In the genomic region with DNA sequence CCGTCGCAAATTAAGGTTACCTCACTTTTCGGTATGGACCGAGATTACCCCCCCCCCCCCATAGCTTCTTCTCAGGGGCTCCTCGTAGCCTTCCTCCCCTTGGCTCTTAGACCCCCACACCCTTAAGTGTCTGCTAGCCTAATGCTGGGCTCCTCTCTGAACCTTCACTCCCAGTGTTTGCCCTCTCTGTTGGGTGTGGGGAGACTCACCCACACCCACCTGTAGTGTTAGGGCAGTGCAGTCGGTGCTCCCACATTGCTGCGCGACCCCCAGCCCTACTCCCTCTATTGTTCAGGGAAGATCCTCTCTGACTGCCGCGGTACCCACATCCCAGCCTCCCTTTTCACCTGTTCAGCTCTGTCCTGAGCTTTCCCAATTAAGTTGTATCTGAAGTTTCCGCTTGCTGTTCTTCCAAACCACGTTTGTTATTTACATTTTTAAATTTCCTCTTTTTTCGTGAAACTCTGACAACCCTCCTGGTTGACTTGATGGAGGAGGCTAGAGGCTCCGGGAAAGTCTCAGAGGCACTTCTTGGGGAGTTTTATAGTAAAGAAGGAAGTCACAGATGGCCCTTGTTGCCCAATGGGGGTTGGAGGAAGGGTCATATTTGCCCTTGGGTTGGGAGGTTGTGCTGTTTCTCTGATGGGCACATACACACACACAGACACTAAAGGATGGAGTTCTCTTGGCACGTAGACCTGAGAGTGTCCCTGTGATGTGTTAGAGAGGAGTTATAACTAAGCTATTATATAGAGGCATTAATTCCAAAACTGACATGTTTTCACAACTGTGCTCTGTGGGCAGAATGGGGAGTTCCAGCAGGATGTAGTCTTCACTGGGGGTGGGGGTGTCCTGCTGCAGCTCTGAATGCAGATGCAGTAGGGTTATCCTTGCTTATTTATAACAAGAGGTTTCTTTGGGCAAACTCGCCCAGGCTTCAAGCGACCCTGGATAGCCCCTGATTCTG, we compare ENCODE assay signal across 8 mouse cellular contexts. TPM values are rescaled to one million over a fixed set of nuclear protein-coding genes. Genes with fewer than 3 reads are reported as not detected.
DNase-seq lines count a peak whose midpoint lies in the region; ATAC-seq lines count a peak whose summit lies in the region.

No protein-coding gene starts in this region.

- peak; percentile 41 for ATAC-seq in forebrain, embryonic 13.5 days
- ATAC-seq in liver, embryonic 12.5 days: no peak
- no peak for ATAC-seq in stomach, embryonic 14.5 days (ENCODE audit: insufficient number of reproducible peaks, insufficient read depth, low FRiP score, low read depth)

- DNase-seq in heart, adult 11 months: peak; percentile 85
- no peak for DNase-seq in heart, postnatal 36 days
- DNase-seq in CD4-positive, CD25-positive, alpha-beta regulatory T cell, adult 2 months (ENCODE audit: low read depth, low spot score): peak; percentile 25
- DNase-seq in left cerebral cortex, postnatal 14 days (ENCODE audit: low spot score in 2 of 2): no peak
- no peak for DNase-seq in layer of hippocampus, adult 18-20 months (ENCODE audit: low spot score in 2 of 2)

- no peak overlapping the region for H3K27ac ChIP-seq in forebrain, embryonic 13.5 days
- H3K27ac ChIP-seq in liver, embryonic 12.5 days: peak overlapping the region; percentile 67; the same call in 1 of the 2 replicates
- no peak overlapping the region; the same call in 1 of the 2 replicates for H3K27ac ChIP-seq in stomach, embryonic 14.5 days (ENCODE audit: low read length)

- peak overlapping the region; percentile 82 for H3K4me3 ChIP-seq in forebrain, embryonic 13.5 days
- H3K4me3 ChIP-seq in liver, embryonic 12.5 days: peak overlapping the region; percentile 83
- peak overlapping the region; percentile 89 for H3K4me3 ChIP-seq in stomach, embryonic 14.5 days (ENCODE audit: low read depth, low read length)

- peak overlapping the region; percentile 87 for H3K9ac ChIP-seq in forebrain, embryonic 13.5 days
- peak overlapping the region; percentile 86 for H3K9ac ChIP-seq in liver, embryonic 12.5 days
- H3K9ac ChIP-seq in stomach, embryonic 14.5 days (replicated peaks; ENCODE audit: low read depth, low read length): peak overlapping the region; percentile 81

- no peaks in the 10 kb centered on the region for H3K36me3 ChIP-seq in forebrain, embryonic 13.5 days (ENCODE audit: poor library complexity, severe bottlenecking)
- no peaks in the 10 kb centered on the region for H3K36me3 ChIP-seq in liver, embryonic 12.5 days
- H3K36me3 ChIP-seq in stomach, embryonic 14.5 days (ENCODE audit: control insufficient read depth, insufficient read depth, low read length): no peaks in the 10 kb centered on the region

- intact Hi-C loops in heart, postnatal 36 days (cut with DNase I): loop anchor here (5.0 kb wide), 2 partner anchors 56 to 109 kb away; no protein-coding TSS in a partner anchor
- intact Hi-C loops in left cerebral cortex, postnatal 14 days (cut with DNase I): loop anchor here (5.0 kb wide), 2 partner anchors 41 to 121 kb away; no protein-coding TSS in a partner anchor

- H3K4me1 ChIP-seq in forebrain, embryonic 13.5 days: peaks cover 18% of the 10 kb centered on the region
- H3K4me1 ChIP-seq in liver, embryonic 12.5 days: peaks cover 61% of the 10 kb centered on the region
- H3K4me1 ChIP-seq in stomach, embryonic 14.5 days (ENCODE audit: control insufficient read depth, insufficient read depth, low read length): peaks cover 27% of the 10 kb centered on the region; the same call in 1 of the 2 replicates

- H3K9me3 ChIP-seq in forebrain, embryonic 13.5 days (replicated peaks): no peaks in the 10 kb centered on the region
- no peaks in the 10 kb centered on the region for H3K9me3 ChIP-seq in liver, embryonic 12.5 days (replicated peaks)
- H3K9me3 ChIP-seq in stomach, embryonic 14.5 days (ENCODE audit: control insufficient read depth, low read depth, low read length): no peaks in the 10 kb centered on the region

- peak overlapping the region; percentile 83 for H3K4me2 ChIP-seq in forebrain, embryonic 13.5 days
- H3K4me2 ChIP-seq in liver, embryonic 12.5 days: peak overlapping the region; percentile 91
- peak overlapping the region; percentile 90 for H3K4me2 ChIP-seq in stomach, embryonic 14.5 days (replicated peaks; ENCODE audit: low read depth, low read length)

- H3K27me3 ChIP-seq in forebrain, embryonic 13.5 days: no peaks in the 10 kb centered on the region
- no peaks in the 10 kb centered on the region for H3K27me3 ChIP-seq in liver, embryonic 12.5 days (replicated peaks)
- H3K27me3 ChIP-seq in stomach, embryonic 14.5 days (ENCODE audit: control insufficient read depth, insufficient read depth, low read length): no peaks in the 10 kb centered on the region

- 20% methylated on average over 17 of the region's 17 CpGs for WGBS in forebrain, embryonic 13.5 days
- WGBS in liver, embryonic 12.5 days (ENCODE audit: insufficient replicate concordance): 18% methylated on average over 17 of the region's 17 CpGs
- WGBS in stomach, embryonic 14.5 days: 18% methylated on average over 17 of the region's 17 CpGs

RNA-seq across cellular contexts. Expression of a gene that starts 1.1 kb away (rescaled TPM):
- total RNA-seq in heart, postnatal 36 days (2021): 1 to 10 TPM; 7.6 to 9.6 TPM
- polyA plus RNA-seq in forebrain, embryonic 13.5 days (2015; fragmentation: Nextera tagmentation; extraction: Ambion mirVana): 13.2 and 15.6 TPM in 2 replicates
- polyA plus RNA-seq in liver, embryonic 12.5 days (2016; fragmentation: Nextera tagmentation; extraction: Ambion mirVana): 16.1 and 17.3 TPM in 2 replicates
- polyA plus RNA-seq in stomach, embryonic 14.5 days (2014; fragmentation: Nextera tagmentation; extraction: Ambion mirVana): 26.7 and 27.5 TPM in 2 replicates
- total RNA-seq in left cerebral cortex, postnatal 14 days (2021): 10 to 100 TPM; 21.0 to 22.1 TPM
- total RNA-seq in layer of hippocampus, adult 18-20 months (2021): 10 to 100 TPM; 18.5 to 20.6 TPM

RNA-seq across cellular contexts. Expression of a gene that starts 52.5 kb away (rescaled TPM):
- total RNA-seq in heart, postnatal 36 days (2021): 10 to 100 TPM; 12.7 to 16.5 TPM
- polyA plus RNA-seq in forebrain, embryonic 13.5 days (2015; fragmentation: Nextera tagmentation; extraction: Ambion mirVana): 0.44 and 0.47 TPM in 2 replicates
- polyA plus RNA-seq in liver, embryonic 12.5 days (2016; fragmentation: Nextera tagmentation; extraction: Ambion mirVana): 0.49 and 0.51 TPM in 2 replicates
- polyA plus RNA-seq in stomach, embryonic 14.5 days (2014; fragmentation: Nextera tagmentation; extraction: Ambion mirVana): 3.7 and 4.7 TPM in 2 replicates
- 1 to 10 TPM; 3.9 to 5.1 TPM for total RNA-seq in left cerebral cortex, postnatal 14 days (2021)
- 1 to 10 TPM in 1 of 2 experiments, under 1 TPM in 1; 0.89 to 1.8 TPM for total RNA-seq in layer of hippocampus, adult 18-20 months (2021)

RNA-seq across cellular contexts. Expression of a gene that starts 59.8 kb away (rescaled TPM):
- total RNA-seq in heart, postnatal 36 days (2021): 1 to 10 TPM; 5.5 to 7.4 TPM
- polyA plus RNA-seq in forebrain, embryonic 13.5 days (2015; fragmentation: Nextera tagmentation; extraction: Ambion mirVana): 0.16 TPM in 1 of 2 replicates, not detected in the other
- polyA plus RNA-seq in liver, embryonic 12.5 days (2016; fragmentation: Nextera tagmentation; extraction: Ambion mirVana): 8.8 and 9.2 TPM in 2 replicates
- 0.22 TPM in 2 replicates for polyA plus RNA-seq in stomach, embryonic 14.5 days (2014; fragmentation: Nextera tagmentation; extraction: Ambion mirVana)
- not detected for total RNA-seq in left cerebral cortex, postnatal 14 days (2021)
- under 1 TPM in 1 of 2 experiments, not detected in 1; 0.15 TPM for total RNA-seq in layer of hippocampus, adult 18-20 months (2021)

Comparison
In these comparisons a context has a peak if more than half of its experiments do, and no peak if none do; other contexts are left out.
1. DNase-seq: peak in heart, adult 11 months (single experiment) and CD4-positive, CD25-positive, alpha-beta regulatory T cell, adult 2 months (single experiment); none in heart, postnatal 36 days (0 of 2), left cerebral cortex, postnatal 14 days (0 of 2) and layer of hippocampus, adult 18-20 months (0 of 2).
2. RNA of a gene that starts 59.8 kb away (total RNA-seq): 5.5 to 7.4 TPM in heart, postnatal 36 days; not detected in left cerebral cortex, postnatal 14 days and 0.15 TPM in layer of hippocampus, adult 18-20 months; every median in the first group is over 4 times any median in the second.
3. Peak in every context shown above with its lines, with median percentiles within 50 percentile points of each other: H3K4me2 ChIP-seq, H3K4me3 ChIP-seq and H3K9ac ChIP-seq.